Mouse (Mus musculus) granulocyte monocyte progenitor cell, adult 5-6 weeks (primary cell): Measurements from ENCODE around the gene Cplx3. TPM values are rescaled to one million over a fixed set of nuclear protein-coding genes. Genes with fewer than 3 reads are reported as not detected.

Experiments used
- ATAC-seq: replicated peaks from 2 replicates; pipeline ENCODE4 v1.8.0; 2016; ENCODE audit warnings: mild to moderate bottlenecking, moderate TSS enrichment, inconsistent platforms; ENCODE audit not compliant: poor library complexity, severe bottlenecking
- total RNA-seq, 2 experiments: library from RNA; stranded (forward) in 1 of 2; stranded (reverse) in 1 of 2; fragments of 200-712, 200-1000 nt in 1 of 2; fragments of >200 nt in 1 of 2; fragmentation: Nextera tagmentation in 1 of 2; gene quantifications; 2 replicates each; pipeline ENCODE4 v1.2.3; 2014 to 2017

Gene Cplx3
- total RNA-seq, 2 experiments from 2014 or later = not detected

GRCm38 (mm10) chr9:57639661-57640328, 33.7 kb upstream of the Cplx3 start:
- ATAC-seq = no peak

- ATAC-seq = no peak
Measured at GRCm38 (mm10) chr9:57638651-57639459, 32.8 kb upstream of the Cplx3 start.

- ATAC-seq = peak; percentile 63
Measured at GRCm38 (mm10) chr9:57637741-57638322, 31.8 kb upstream of the Cplx3 start.

- no peak for ATAC-seq
Measured at GRCm38 (mm10) chr9:57637272-57637671, 31.2 kb upstream of the Cplx3 start.

GRCm38 (mm10) chr9:57633481-57634024, 27.5 kb upstream of the Cplx3 start:
- peak; percentile 20 for ATAC-seq

GRCm38 (mm10) chr9:57629118-57629874, 23.2 kb upstream of the Cplx3 start:
- peak; percentile 57 for ATAC-seq

- no peak for ATAC-seq
Measured at GRCm38 (mm10) chr9:57628717-57629116, 22.6 kb upstream of the Cplx3 start.

- ATAC-seq = no peak
Measured at GRCm38 (mm10) chr9:57627892-57628291, 21.8 kb upstream of the Cplx3 start.

- ATAC-seq = no peak
Measured at GRCm38 (mm10) chr9:57627191-57627590, 21.1 kb upstream of the Cplx3 start.

- ATAC-seq = no peak
Measured at GRCm38 (mm10) chr9:57625674-57626500, 19.8 kb upstream of the Cplx3 start.

- no peak for ATAC-seq
Measured at GRCm38 (mm10) chr9:57624295-57624694, 18.2 kb upstream of the Cplx3 start.

- ATAC-seq = no peak
Measured at GRCm38 (mm10) chr9:57620674-57621073, 14.6 kb upstream of the Cplx3 start, which contains the start of gene Lman1l. Gene Lman1l, minus strand, starts transcription at chr9:57620774.

GRCm38 (mm10) chr9:57618854-57619253, 12.8 kb upstream of the Cplx3 start:
- ATAC-seq = no peak

GRCm38 (mm10) chr9:57617556-57618169, 11.6 kb upstream of the Cplx3 start:
- ATAC-seq = peak; percentile 62

GRCm38 (mm10) chr9:57614786-57615185, 8.7 kb upstream of the Cplx3 start:
- ATAC-seq = no peak

- no peak for ATAC-seq
Measured at GRCm38 (mm10) chr9:57613975-57614374, 7.9 kb upstream of the Cplx3 start.

GRCm38 (mm10) chr9:57612587-57612986, 6.5 kb upstream of the Cplx3 start:
- ATAC-seq = no peak

GRCm38 (mm10) chr9:57610359-57610826, 4.3 kb upstream of the Cplx3 start:
- no peak for ATAC-seq

GRCm38 (mm10) chr9:57609803-57610202, 3.7 kb upstream of the Cplx3 start:
- no peak for ATAC-seq
